Mouse (Mus musculus): ENCODE data around the gene Olfr1115.
"Not testable (repeated sequence)": the region's sequence is repeated elsewhere in the genome, so short reads cannot be mapped to it uniquely, and the experiment has no call there.

Gene Olfr1115

DNA sequence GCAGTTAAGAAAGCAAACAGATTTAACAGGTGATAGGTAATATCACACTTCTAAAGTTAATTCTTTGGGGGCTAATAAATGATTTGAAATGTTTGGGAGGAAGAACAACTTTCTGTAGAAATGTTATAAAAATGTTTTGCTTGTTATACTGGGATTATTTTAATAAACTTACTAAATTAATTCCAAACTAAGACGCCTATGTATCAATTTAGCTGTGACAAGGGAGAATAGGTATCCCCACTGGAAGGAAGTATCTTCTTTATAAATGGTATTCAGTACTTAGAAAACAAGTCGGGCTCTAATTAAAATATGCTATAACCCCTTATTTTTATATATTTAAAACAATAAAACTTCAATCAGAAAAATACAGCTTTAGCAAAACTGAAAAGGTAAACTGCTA is at the start of gene Olfr1115:
Olfr1115 (plus strand) TSS at position 301 of the 400 bp plus-strand sequence.
- no peak for DNase-seq (ENCODE audit: low read depth, low spot score)

DNA sequence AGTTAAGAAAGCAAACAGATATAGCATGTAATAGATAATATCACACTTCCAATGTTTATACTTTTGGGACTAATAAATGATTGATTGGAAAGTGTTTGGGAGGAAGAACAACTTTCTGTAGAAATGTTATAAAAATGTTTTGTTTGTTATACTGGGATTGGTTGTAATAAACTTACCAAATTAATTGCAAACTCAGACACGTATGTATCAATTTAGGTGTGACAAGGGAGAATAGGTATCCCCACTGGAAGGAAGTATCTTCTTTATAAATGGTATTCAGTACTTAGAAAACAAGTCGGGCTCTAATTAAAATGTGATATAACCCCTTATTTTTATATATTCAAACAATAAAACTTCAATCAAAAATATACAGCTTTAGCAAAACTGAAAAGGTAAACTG is 39.1 kb upstream of the Olfr1115 start, which contains the start of gene Olfr1113:
Olfr1113 (plus strand) TSS at position 301 of the 400 bp plus-strand sequence.
- no peak for DNase-seq (ENCODE audit: low read depth, low spot score)

DNA sequence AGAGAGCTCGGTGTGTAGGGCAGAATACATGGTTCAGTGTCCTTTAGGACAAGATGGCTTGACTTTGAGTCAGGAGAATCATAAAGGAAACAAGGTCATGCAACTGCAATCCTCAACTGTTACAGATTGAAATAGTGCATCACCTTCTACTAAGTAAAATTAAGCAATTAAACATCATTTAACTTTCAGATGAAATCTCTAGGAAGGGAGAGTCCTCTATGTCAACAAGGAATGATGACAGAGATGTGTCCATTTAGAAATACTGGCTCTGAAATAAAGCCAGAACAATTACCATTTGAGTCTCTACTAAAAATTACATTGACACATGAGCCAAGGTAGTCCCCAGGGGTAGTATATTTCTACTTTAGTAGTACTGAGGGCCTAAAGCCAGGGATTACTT is 19.4 kb downstream of the Olfr1115 start, which contains the start of gene Olfr1116:
Olfr1116 (plus strand) TSS at position 301 of the 400 bp plus-strand sequence.
- no peak for DNase-seq (ENCODE audit: low read depth, low spot score)

DNA sequence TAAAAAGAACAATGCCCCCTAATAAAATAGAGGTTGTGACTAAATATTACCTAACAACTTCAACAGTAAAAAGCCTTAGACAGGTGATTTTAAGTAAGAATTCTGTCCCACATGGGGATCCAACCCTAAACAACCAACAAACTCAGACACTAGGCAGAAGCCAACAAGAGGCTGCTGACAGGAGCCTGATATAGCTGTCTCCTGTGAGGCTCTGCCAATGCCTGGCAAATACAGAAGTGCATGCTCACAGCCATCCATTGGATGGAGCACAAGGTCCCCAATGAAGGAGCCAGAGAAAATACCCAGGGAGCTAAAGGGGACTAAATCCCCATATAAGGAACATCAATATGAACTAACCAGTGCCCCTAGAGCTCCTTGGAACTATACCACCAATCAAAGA is 46.2 kb downstream of the Olfr1115 start:
- not testable (repeated sequence) for DNase-seq (ENCODE audit: low read depth, low spot score)

Measured in CD4-positive helper T cell, adult 2 months (primary cell).